Mouse (Mus musculus) embryonic facial prominence, embryonic 10.5 days (tissue): Measurements from ENCODE around the gene Ppp2r3d. TPM values are rescaled to one million over a fixed set of nuclear protein-coding genes. Genes with fewer than 3 reads are reported as not detected.
A peak's percentile ranks its signal among the peaks of the same experiment; 100 is the strongest.
"Not testable (repeated sequence)": the region's sequence is repeated elsewhere in the genome, so short reads cannot be mapped to it uniquely, and the experiment has no call there.

ENCODE experiments used
- DNase-seq: peaks from one replicate; pipeline ENCODE4 v3.0.0-alpha.2; 2017; ENCODE audit warnings: low spot score
- H3K27ac ChIP-seq: fragments of 300-500 bp; sonication (generic); replicated peaks from 2 replicates; pipeline ENCODE4 v1.5.1; 2016; ENCODE audit warnings: mild to moderate bottlenecking
- H3K27me3 ChIP-seq: fragments of 300-500 bp; sonication (generic); replicated peaks from 2 replicates; pipeline ENCODE4 v1.6.1; 2016; ENCODE audit warnings: low read depth, mild to moderate bottlenecking; ENCODE audit not compliant: poor library complexity, severe bottlenecking
- H3K36me3 ChIP-seq: fragments of 300-500 bp; sonication (generic); replicated peaks from 2 replicates; pipeline ENCODE4 v1.6.1; 2016; ENCODE audit warnings: mild to moderate bottlenecking, moderate library complexity
- H3K4me1 ChIP-seq: fragments of 300-500 bp; sonication (generic); 2 replicates; pipeline ENCODE4 v1.6.1; 2016
- H3K4me3 ChIP-seq: fragments of 300-500 bp; sonication (generic); 2 replicates; pipeline ENCODE4 v1.5.1; 2016; ENCODE audit warnings: mild to moderate bottlenecking, moderate library complexity
- H3K9me3 ChIP-seq: fragments of 300-500 bp; sonication (generic); 2 replicates; pipeline ENCODE4 v1.6.1; 2016; ENCODE audit warnings: mild to moderate bottlenecking
- WGBS: fragments of 180-500 bp; shearing (Covaris S2); methylation state at CpG from one replicate; pipeline ENCODE4 v1.1.7; 2016; 5-methylcytosine and 5-hydroxymethylcytosine counted together
- polyA plus RNA-seq: library from polyadenylated mRNA; unstranded; fragments of >200 nt; fragmentation: Nextera tagmentation; extraction: Ambion mirVana; gene quantifications from 2 replicates; pipeline ENCODE4 v1.2.1, GENCODE M21; 2016

Ppp2r3d gene
- polyA plus RNA-seq, result 118 and 122 TPM in 2 replicates

GRCm38 (mm10) chr9:124476096-124476902 lies at the start of gene Ppp2r3d:
TSS of gene Ppp2r3d (minus strand) at chr9:124476898.
- H3K27ac ChIP-seq, result no peak within 1 kb of the TSS
- no peaks in the 10 kb centered on the region for H3K27me3 ChIP-seq
- H3K4me1 ChIP-seq, result no peaks in the 10 kb centered on the region
- no peak within 1 kb of the TSS for H3K4me3 ChIP-seq
- DNase-seq, result no peak
- H3K9me3 ChIP-seq, result peaks cover 12% of the 10 kb centered on the region; the same call in 1 of the 2 replicates
- WGBS, result 97% methylated on average over 22 of the region's 22 CpGs
- H3K36me3 ChIP-seq, result peaks cover 17% of the 10 kb centered on the region

- not testable (repeated sequence) for H3K36me3 ChIP-seq, H3K4me3 ChIP-seq, H3K27me3 ChIP-seq, H3K27ac ChIP-seq, H3K4me1 ChIP-seq, DNase-seq
- H3K9me3 ChIP-seq, result peaks cover 26% of the 10 kb centered on the region
- 81% methylated on average over 2 of the region's 2 CpGs for WGBS
Measured at GRCm38 (mm10) chr9:124493693-124494092, 17.0 kb upstream of the Ppp2r3d start, which contains the start of gene Gm21836. TSS of gene Gm21836 (minus strand) at chr9:124493793.

GRCm38 (mm10) chr9:124480361-124480980 lies 3.8 kb upstream of the Ppp2r3d start:
- WGBS, result 61% methylated on average over 13 of the region's 15 CpGs
- DNase-seq, H3K27ac ChIP-seq, H3K27me3 ChIP-seq, H3K4me1 ChIP-seq, H3K4me3 ChIP-seq: not testable (repeated sequence)
- Histone ChIP-seq H3K9me3 (peaks cover 12% of the 10 kb centered on the region; the same call in 1 of the 2 replicates), H3K36me3 (peaks cover 14% of the 10 kb centered on the region)

DNA sequence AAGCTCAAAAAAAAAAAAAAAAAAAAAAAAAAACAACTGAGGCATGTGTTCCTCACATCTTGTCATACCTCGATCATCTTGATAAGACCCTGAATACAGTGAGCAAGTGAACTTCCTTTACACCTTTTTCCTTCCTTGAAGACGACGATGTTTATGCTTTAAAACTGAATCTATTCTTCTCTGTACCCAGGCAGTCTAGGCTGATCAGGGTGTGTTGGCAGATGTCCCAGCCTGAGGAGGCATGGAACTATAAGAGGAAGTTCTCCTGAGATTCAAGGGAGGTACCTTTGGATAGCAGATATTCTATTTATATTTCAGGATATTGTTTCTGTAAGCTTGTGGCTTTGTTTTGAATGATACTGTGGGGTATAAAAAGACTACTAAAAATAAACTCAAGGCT lies 1.4 kb upstream of the Ppp2r3d start:
- WGBS, result 84% methylated on average over 3 of the region's 3 CpGs
- no peaks in the 10 kb centered on the region for H3K4me1 ChIP-seq
- no peaks in the 10 kb centered on the region for H3K27me3 ChIP-seq
- H3K9me3 ChIP-seq, result peaks cover 12% of the 10 kb centered on the region; the same call in 1 of the 2 replicates
- peaks cover 17% of the 10 kb centered on the region for H3K36me3 ChIP-seq
- no peak for DNase-seq
- no peak overlapping the region for H3K27ac ChIP-seq
- no peak overlapping the region for H3K4me3 ChIP-seq

DNA sequence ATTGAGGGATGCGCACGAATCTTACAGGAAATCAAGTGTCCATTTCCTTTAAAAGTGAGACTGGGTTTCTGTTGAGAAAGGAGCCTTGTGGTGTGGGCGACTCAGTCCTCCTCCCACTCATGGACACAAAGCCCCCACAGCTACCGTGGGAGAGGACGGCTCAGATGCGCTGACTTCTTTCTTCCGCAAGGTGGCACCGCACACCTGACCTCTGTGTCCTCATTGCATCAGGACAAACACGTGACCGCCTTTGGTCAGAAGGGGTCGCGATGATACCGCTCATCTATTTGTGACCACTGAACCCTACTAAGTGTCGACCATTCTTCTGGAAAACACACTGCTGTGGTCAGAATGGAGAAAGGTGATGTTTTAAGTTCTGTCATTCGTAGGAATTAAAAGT lies 1.0 kb downstream of the Ppp2r3d start:
- DNase-seq, result no peak
- Histone ChIP-seq H3K4me1 (no peaks in the 10 kb centered on the region), H3K27me3 (no peaks in the 10 kb centered on the region), H3K36me3 (peaks cover 17% of the 10 kb centered on the region), H3K9me3 (peaks cover 12% of the 10 kb centered on the region; the same call in 1 of the 2 replicates), H3K4me3 (no peak overlapping the region), H3K27ac (no peak overlapping the region)
- 86% methylated on average over 15 of the region's 15 CpGs for WGBS

DNA sequence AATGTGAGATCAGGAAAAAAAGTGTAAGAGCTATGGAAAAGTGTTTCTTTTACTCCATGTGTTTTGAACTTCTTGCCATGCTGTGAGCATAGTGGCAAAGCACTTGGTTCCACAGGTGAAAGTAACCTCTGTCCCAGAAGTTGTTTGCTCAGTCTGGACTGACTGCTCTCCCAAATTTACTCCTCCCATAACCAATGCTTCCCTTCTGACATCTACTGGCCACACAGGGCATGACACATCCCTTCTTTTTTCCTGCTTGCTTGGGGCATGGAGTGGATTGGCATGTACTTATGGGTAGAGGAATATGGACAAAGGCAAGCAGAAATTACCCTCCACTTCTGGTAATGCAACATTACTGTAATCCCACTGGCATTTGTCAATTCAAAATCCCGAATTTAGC lies 20.1 kb downstream of the Ppp2r3d start:
- Histone ChIP-seq H3K9me3 (no peaks in the 10 kb centered on the region), H3K36me3 (no peaks in the 10 kb centered on the region), H3K4me3 (no peak overlapping the region), H3K27ac (no peak overlapping the region), H3K27me3 (no peaks in the 10 kb centered on the region), H3K4me1 (no peaks in the 10 kb centered on the region)
- DNase-seq, result peak; percentile 36
- WGBS, result 8% methylated on average over 1 of the region's 1 CpGs

DNA sequence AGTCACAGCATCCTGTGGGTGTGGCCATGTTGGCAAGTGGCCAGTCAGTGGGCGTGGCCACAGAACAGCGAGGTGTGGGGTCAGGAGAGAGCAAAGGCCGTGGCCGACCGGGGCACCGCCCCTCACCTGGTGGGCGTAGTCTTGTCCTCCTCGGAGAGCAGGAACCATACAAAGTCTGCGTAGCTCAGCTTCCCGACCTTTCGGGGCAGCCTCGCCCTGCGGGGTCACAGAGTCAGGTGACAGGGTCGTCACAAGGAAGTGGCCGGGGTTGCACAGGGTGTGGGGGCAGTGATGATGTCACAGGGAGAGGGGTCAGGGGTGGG lies 34.2 kb downstream of the Ppp2r3d start:
- Histone ChIP-seq H3K27me3 (no peaks in the 10 kb centered on the region), H3K4me1 (no peaks in the 10 kb centered on the region), H3K27ac (no peak overlapping the region), H3K9me3 (peaks cover 37% of the 10 kb centered on the region), H3K4me3 (no peak overlapping the region), H3K36me3 (peaks cover 40% of the 10 kb centered on the region)
- no peak for DNase-seq
- WGBS, result 98% methylated on average over 15 of the region's 15 CpGs

GRCm38 (mm10) chr9:124441681-124442532 lies 34.8 kb downstream of the Ppp2r3d start:
- 96% methylated on average over 45 of the region's 45 CpGs for WGBS
- Histone ChIP-seq H3K36me3 (peaks cover 40% of the 10 kb centered on the region), H3K27me3 (no peaks in the 10 kb centered on the region), H3K27ac (no peak overlapping the region), H3K4me1 (no peaks in the 10 kb centered on the region), H3K9me3 (peaks cover 38% of the 10 kb centered on the region), H3K4me3 (no peak overlapping the region)
- DNase-seq, result peak; percentile 13

DNA sequence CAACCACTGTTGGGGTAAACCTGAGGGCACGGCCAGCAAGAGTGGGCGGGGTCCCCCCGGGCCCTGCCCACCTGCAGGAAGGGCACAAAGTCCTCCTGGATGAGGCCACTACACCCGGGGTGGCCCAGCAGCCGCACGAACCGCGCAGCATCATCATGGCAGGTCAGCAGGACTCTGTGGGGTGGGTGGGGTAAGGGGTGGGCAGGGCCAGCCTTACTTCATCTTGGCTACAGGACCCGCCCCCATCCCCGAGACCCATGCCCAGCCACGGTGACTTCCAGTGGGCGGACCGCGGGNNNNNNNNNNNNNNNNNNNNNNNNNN lies 36.0 kb downstream of the Ppp2r3d start:
- Histone ChIP-seq H3K9me3 (peaks cover 38% of the 10 kb centered on the region), H3K27ac (no peak overlapping the region), H3K27me3 (no peaks in the 10 kb centered on the region), H3K4me1 (no peaks in the 10 kb centered on the region), H3K4me3 (peak overlapping the region; percentile 30), H3K36me3 (peaks cover 40% of the 10 kb centered on the region)
- WGBS, result 75% methylated on average over 14 of the region's 14 CpGs
- no peak for DNase-seq

DNA sequence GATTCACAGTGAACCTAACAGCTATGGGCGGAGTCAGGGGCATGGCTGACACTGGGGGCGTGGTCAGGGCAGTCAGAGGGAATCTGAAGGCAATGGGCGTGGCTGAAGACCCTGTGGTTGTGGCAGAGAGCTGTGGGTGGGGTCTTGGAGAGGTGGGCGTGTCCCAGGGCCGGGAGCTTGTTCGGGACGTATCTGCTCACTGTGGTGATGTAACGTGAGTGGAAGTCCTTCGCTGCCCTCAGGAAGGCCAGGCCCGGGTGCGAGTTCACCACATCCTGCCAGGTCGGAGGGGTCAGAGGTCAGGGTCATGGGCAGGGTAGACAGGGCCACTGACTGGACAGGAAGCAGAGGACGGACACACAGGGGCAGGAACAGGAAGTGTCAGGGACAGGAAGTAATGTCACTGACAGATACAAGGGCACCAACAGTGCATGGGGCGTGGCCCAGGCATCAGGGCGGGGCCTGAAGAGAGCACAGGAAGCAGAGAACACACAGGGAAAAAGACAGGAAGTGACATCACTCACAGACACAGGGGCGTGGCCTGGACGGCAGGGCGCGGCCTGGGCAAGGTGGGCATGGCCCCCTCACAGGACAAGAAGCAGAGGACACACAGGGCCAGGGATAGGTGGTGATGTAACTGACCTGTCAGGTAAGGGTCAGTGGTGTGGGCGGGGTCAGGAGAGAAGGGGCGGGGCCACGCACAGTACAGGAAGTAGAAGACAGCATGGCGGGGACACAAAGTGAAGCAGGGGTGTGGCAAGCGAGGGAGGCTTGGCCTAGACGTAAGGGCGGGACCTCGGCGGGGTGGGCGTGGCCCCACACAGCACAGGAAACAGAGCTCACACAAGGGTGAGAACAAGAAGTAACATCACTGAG lies 36.6 kb downstream of the Ppp2r3d start:
- Histone ChIP-seq H3K27me3 (no peaks in the 10 kb centered on the region), H3K9me3 (peaks cover 38% of the 10 kb centered on the region), H3K4me1 (no peaks in the 10 kb centered on the region), H3K4me3 (peak overlapping the region; percentile 30; the same call in 1 of the 2 replicates), H3K36me3 (peaks cover 40% of the 10 kb centered on the region), H3K27ac (no peak overlapping the region)
- WGBS, result 92% methylated on average over 29 of the region's 29 CpGs
- peak; percentile 10 for DNase-seq

GRCm38 (mm10) chr9:124439403-124439847 lies 37.3 kb downstream of the Ppp2r3d start:
- no peak for DNase-seq
- peaks cover 38% of the 10 kb centered on the region for H3K9me3 ChIP-seq
- H3K36me3 ChIP-seq, result peaks cover 40% of the 10 kb centered on the region
- H3K27ac ChIP-seq, result no peak overlapping the region
- H3K4me3 ChIP-seq, result no peak overlapping the region
- H3K27me3 ChIP-seq, result no peaks in the 10 kb centered on the region
- WGBS, result 95% methylated on average over 13 of the region's 13 CpGs
- no peaks in the 10 kb centered on the region for H3K4me1 ChIP-seq
